Mouse (Mus musculus): ENCODE measurements around the gene Prickle1.

Gene Prickle1

GRCm38 (mm10) chr15:93567546-93568307 lies 28.0 kb downstream of the Prickle1 start:
- in situ Hi-C loops (cut with MboI; ENCODE audit: low pct_unique_long_range_greater_than_20kb in 1 of 2, low sequenced_read_pairs in 2 of 2, unreplicated experiment in 1 of 2): no loop called here

GRCm38 (mm10) chr15:93563491-93563890 lies 32.2 kb downstream of the Prickle1 start:
- in situ Hi-C loops (cut with MboI; ENCODE audit: low pct_unique_long_range_greater_than_20kb in 1 of 2, low sequenced_read_pairs in 2 of 2, unreplicated experiment in 1 of 2): no loop called here

GRCm38 (mm10) chr15:93561540-93561939 lies 34.2 kb downstream of the Prickle1 start:
- in situ Hi-C loops (cut with MboI; ENCODE audit: low pct_unique_long_range_greater_than_20kb in 1 of 2, low sequenced_read_pairs in 2 of 2, unreplicated experiment in 1 of 2): no loop called here

GRCm38 (mm10) chr15:93558421-93558820 lies 37.3 kb downstream of the Prickle1 start:
- in situ Hi-C loops (cut with MboI; ENCODE audit: low pct_unique_long_range_greater_than_20kb in 1 of 2, low sequenced_read_pairs in 2 of 2, unreplicated experiment in 1 of 2): no loop called here

- in situ Hi-C loops (cut with MboI; ENCODE audit: low pct_unique_long_range_greater_than_20kb in 1 of 2, low sequenced_read_pairs in 2 of 2, unreplicated experiment in 1 of 2): no loop called here
Measured at GRCm38 (mm10) chr15:93555719-93556118, 40.0 kb downstream of the Prickle1 start.

- in situ Hi-C loops (cut with MboI; ENCODE audit: low pct_unique_long_range_greater_than_20kb in 1 of 2, low sequenced_read_pairs in 2 of 2, unreplicated experiment in 1 of 2): no loop called here
Measured at GRCm38 (mm10) chr15:93554203-93554851, 41.4 kb downstream of the Prickle1 start.

GRCm38 (mm10) chr15:93552169-93552568 lies 43.5 kb downstream of the Prickle1 start:
- in situ Hi-C loops (cut with MboI; ENCODE audit: low pct_unique_long_range_greater_than_20kb in 1 of 2, low sequenced_read_pairs in 2 of 2, unreplicated experiment in 1 of 2): no loop called here

GRCm38 (mm10) chr15:93548297-93548696 lies 47.4 kb downstream of the Prickle1 start:
- in situ Hi-C loops (cut with MboI; ENCODE audit: low pct_unique_long_range_greater_than_20kb in 1 of 2, low sequenced_read_pairs in 2 of 2, unreplicated experiment in 1 of 2): no loop called here

- in situ Hi-C loops (cut with MboI; ENCODE audit: low pct_unique_long_range_greater_than_20kb in 1 of 2, low sequenced_read_pairs in 2 of 2, unreplicated experiment in 1 of 2): no loop called here
Measured at GRCm38 (mm10) chr15:93539415-93539814, 56.3 kb downstream of the Prickle1 start.

- in situ Hi-C loops (cut with MboI; ENCODE audit: low pct_unique_long_range_greater_than_20kb in 1 of 2, low sequenced_read_pairs in 2 of 2, unreplicated experiment in 1 of 2): no loop called here
Measured at GRCm38 (mm10) chr15:93538551-93539205, 57.0 kb downstream of the Prickle1 start.

- in situ Hi-C loops (cut with MboI; ENCODE audit: low pct_unique_long_range_greater_than_20kb in 1 of 2, low sequenced_read_pairs in 2 of 2, unreplicated experiment in 1 of 2): no loop called here
Measured at GRCm38 (mm10) chr15:93537745-93538144, 57.9 kb downstream of the Prickle1 start.

- in situ Hi-C loops (cut with MboI; ENCODE audit: low pct_unique_long_range_greater_than_20kb in 1 of 2, low sequenced_read_pairs in 2 of 2, unreplicated experiment in 1 of 2): no loop called here
Measured at GRCm38 (mm10) chr15:93536191-93536590, 59.5 kb downstream of the Prickle1 start.

GRCm38 (mm10) chr15:93530703-93531032 lies 65.0 kb downstream of the Prickle1 start:
- in situ Hi-C loops (cut with MboI; ENCODE audit: low pct_unique_long_range_greater_than_20kb in 1 of 2, low sequenced_read_pairs in 2 of 2, unreplicated experiment in 1 of 2): no loop called here

GRCm38 (mm10) chr15:93529831-93530702 lies 65.6 kb downstream of the Prickle1 start:
- in situ Hi-C loops (cut with MboI; ENCODE audit: low pct_unique_long_range_greater_than_20kb in 1 of 2, low sequenced_read_pairs in 2 of 2, unreplicated experiment in 1 of 2): no loop called here

GRCm38 (mm10) chr15:93525305-93525917 lies 70.3 kb downstream of the Prickle1 start:
- in situ Hi-C loops (cut with MboI; ENCODE audit: low pct_unique_long_range_greater_than_20kb in 1 of 2, low sequenced_read_pairs in 2 of 2, unreplicated experiment in 1 of 2): no loop called here

- in situ Hi-C loops (cut with MboI; ENCODE audit: low pct_unique_long_range_greater_than_20kb in 1 of 2, low sequenced_read_pairs in 2 of 2, unreplicated experiment in 1 of 2): no loop called here
Measured at GRCm38 (mm10) chr15:93521787-93522180, 73.9 kb downstream of the Prickle1 start.

- in situ Hi-C loops (cut with MboI; ENCODE audit: low pct_unique_long_range_greater_than_20kb in 1 of 2, low sequenced_read_pairs in 2 of 2, unreplicated experiment in 1 of 2): no loop called here
Measured at GRCm38 (mm10) chr15:93521088-93521786, 74.5 kb downstream of the Prickle1 start.

Measured in mouse embryonic stem cell (cell line).